Mouse (Mus musculus) heart, embryonic 11.5 days (tissue): ENCODE data around the gene Ttc25. TPM values are rescaled to one million over a fixed set of nuclear protein-coding genes. Genes with fewer than 3 reads are reported as not detected.
"Not testable (repeated sequence)": the region's sequence is repeated elsewhere in the genome, so short reads cannot be mapped to it uniquely, and the experiment has no call there.

Source experiments
- ATAC-seq: fragments of 200-750 bp; cut with Nextera tagmentation; replicated peaks from 2 replicates; pipeline ENCODE4 v1.8.0; 2017; ENCODE audit warnings: moderate library complexity; ENCODE audit not compliant: insufficient number of reproducible peaks, low FRiP score, low TSS enrichment
- H3K27ac ChIP-seq: fragments of 300-500 bp; sonication (generic); 2 replicates; pipeline ENCODE4 v1.5.1; 2014; ENCODE audit warnings: mild to moderate bottlenecking, low read depth, low read length
- H3K27me3 ChIP-seq: fragments of 300-500 bp; sonication (generic); 2 replicates; pipeline ENCODE4 v1.6.1; 2014; ENCODE audit warnings: mild to moderate bottlenecking, low read length, mixed read lengths; ENCODE audit not compliant: control insufficient read depth, insufficient read depth
- H3K36me3 ChIP-seq: fragments of 300-500 bp; sonication (generic); 2 replicates; pipeline ENCODE4 v1.6.1; 2014; ENCODE audit warnings: mild to moderate bottlenecking, low read length, moderate library complexity, mixed read lengths; ENCODE audit not compliant: control insufficient read depth, insufficient read depth
- H3K4me1 ChIP-seq: fragments of 300-500 bp; sonication (generic); 2 replicates; pipeline ENCODE4 v1.6.1; 2014; ENCODE audit warnings: low read length; ENCODE audit not compliant: control insufficient read depth, insufficient read depth
- H3K4me2 ChIP-seq: fragments of 300-500 bp; sonication (generic); 2 replicates; pipeline ENCODE4 v1.6.1; 2014; ENCODE audit warnings: mild to moderate bottlenecking, moderate library complexity
- H3K4me3 ChIP-seq: fragments of 300-500 bp; sonication (generic); 2 replicates; pipeline ENCODE4 v1.5.1; 2014; ENCODE audit warnings: low read depth, low read length
- H3K9ac ChIP-seq: fragments of 300-500 bp; sonication (generic); 2 replicates; pipeline ENCODE4 v1.6.1; 2014; ENCODE audit warnings: mild to moderate bottlenecking, low read depth, low read length, moderate library complexity
- H3K9me3 ChIP-seq: fragments of 300-500 bp; sonication (generic); replicated peaks from 2 replicates; pipeline ENCODE4 v1.6.1; 2016; ENCODE audit warnings: low read length; ENCODE audit not compliant: control insufficient read depth
- WGBS: fragments of 180-500 bp; shearing (Covaris S2); extraction: QIAGEN DNeasy Blood & Tissue Kit; methylation state at CpG from one replicate; pipeline ENCODE4 v1.1.7; 2014; ENCODE audit not compliant: insufficient replicate concordance; 5-methylcytosine and 5-hydroxymethylcytosine counted together
- polyA plus RNA-seq: library from polyadenylated mRNA; unstranded; fragments of >200 nt; fragmentation: Nextera tagmentation; extraction: Ambion mirVana; gene quantifications from 2 replicates; pipeline ENCODE4 v1.2.1, GENCODE M21; 2014

Ttc25 gene
- polyA plus RNA-seq, 1 experiment from 2014 or later: 0.31 TPM

GRCm38 (mm10) chr11:100526052-100526816 is 19.2 kb upstream of the Ttc25 start:
- H3K27me3 ChIP-seq: no peaks in the 10 kb centered on the region
- 27% methylated on average over 15 of the region's 15 CpGs for WGBS
- H3K9ac ChIP-seq: peak overlapping the region; percentile 93
- H3K4me3 ChIP-seq: peak overlapping the region; percentile 89
- peak overlapping the region; percentile 92 for H3K4me2 ChIP-seq
- no peak for ATAC-seq
- no peak overlapping the region for H3K27ac ChIP-seq
- no peaks in the 10 kb centered on the region for H3K9me3 ChIP-seq
- H3K36me3 ChIP-seq: peaks cover 19% of the 10 kb centered on the region
- H3K4me1 ChIP-seq: peaks cover 25% of the 10 kb centered on the region

GRCm38 (mm10) chr11:100527066-100527457 is 18.3 kb upstream of the Ttc25 start:
- H3K9me3 ChIP-seq: no peaks in the 10 kb centered on the region
- peak overlapping the region; percentile 78 for H3K27ac ChIP-seq
- H3K4me3 ChIP-seq: peak overlapping the region; percentile 89
- peak; percentile 20; the same call in 1 of the 2 replicates for ATAC-seq
- peaks cover 25% of the 10 kb centered on the region for H3K4me1 ChIP-seq
- peak overlapping the region; percentile 92 for H3K4me2 ChIP-seq
- H3K27me3 ChIP-seq: no peaks in the 10 kb centered on the region
- peaks cover 13% of the 10 kb centered on the region for H3K36me3 ChIP-seq
- H3K9ac ChIP-seq: peak overlapping the region; percentile 93
- WGBS: under 1% methylated on average over 26 of the region's 26 CpGs

- Histone ChIP-seq H3K4me3 (peak within 1 kb of the TSS; percentile 89), H3K9me3 (no peaks in the 10 kb centered on the region), H3K4me2 (peak within 1 kb of the TSS; percentile 92), H3K4me1 (peaks cover 25% of the 10 kb centered on the region), H3K27ac (peak within 1 kb of the TSS; percentile 78), H3K27me3 (no peaks in the 10 kb centered on the region), H3K9ac (peak within 1 kb of the TSS; percentile 93), H3K36me3 (peaks cover 7% of the 10 kb centered on the region)
- ATAC-seq: peak; percentile 99
- WGBS: under 1% methylated on average over 54 of the region's 54 CpGs
These were observed 17.7 kb upstream of the Ttc25 start, which contains the start of gene Acly for GRCm38 (mm10) chr11:100527458-100528374. TSS of gene Acly (minus strand) at chr11:100528000.

- WGBS: 24% methylated on average over 19 of the region's 19 CpGs
- Histone ChIP-seq H3K9me3 (no peaks in the 10 kb centered on the region), H3K4me3 (peak overlapping the region; percentile 89), H3K9ac (peak overlapping the region; percentile 93), H3K27me3 (no peaks in the 10 kb centered on the region), H3K27ac (peak overlapping the region; percentile 50), H3K4me1 (peaks cover 25% of the 10 kb centered on the region), H3K4me2 (peak overlapping the region; percentile 92), H3K36me3 (no peaks in the 10 kb centered on the region; the same call in 1 of the 2 replicates)
- ATAC-seq: no peak; the same call in 1 of the 2 replicates
These were observed 16.8 kb upstream of the Ttc25 start for GRCm38 (mm10) chr11:100528375-100529165.

DNA sequence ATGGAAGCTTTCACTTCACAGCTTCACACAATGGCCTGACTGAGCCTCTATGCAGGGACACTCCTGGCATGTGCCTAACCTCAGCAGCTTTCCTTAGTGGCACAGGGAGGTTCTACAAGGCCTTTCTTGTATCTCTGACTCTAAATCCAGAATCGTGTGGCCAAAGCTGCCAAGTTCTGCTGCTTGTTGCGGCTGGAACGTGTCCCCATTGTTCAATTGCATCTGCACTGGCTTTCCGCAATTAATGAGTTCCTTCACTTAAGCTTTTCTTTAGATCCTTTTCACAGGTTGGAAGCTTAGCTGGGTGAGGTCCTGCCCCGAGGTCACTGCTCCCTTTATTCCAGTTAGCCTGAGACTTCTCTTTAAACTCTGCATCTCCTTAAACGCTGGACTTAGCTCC is 11.5 kb upstream of the Ttc25 start:
- no peak overlapping the region for H3K9ac ChIP-seq
- no peaks in the 10 kb centered on the region for H3K9me3 ChIP-seq
- H3K4me1 ChIP-seq: no peaks in the 10 kb centered on the region
- ATAC-seq: no peak
- H3K4me2 ChIP-seq: no peak overlapping the region
- 79% methylated on average over 6 of the region's 6 CpGs for WGBS
- H3K27ac ChIP-seq: no peak overlapping the region
- no peak overlapping the region for H3K4me3 ChIP-seq
- no peaks in the 10 kb centered on the region for H3K27me3 ChIP-seq
- no peaks in the 10 kb centered on the region for H3K36me3 ChIP-seq

- ATAC-seq, H3K4me3 ChIP-seq, H3K36me3 ChIP-seq, H3K9ac ChIP-seq, H3K4me2 ChIP-seq, H3K27me3 ChIP-seq, H3K4me1 ChIP-seq, H3K9me3 ChIP-seq, H3K27ac ChIP-seq: not testable (repeated sequence)
- 72% methylated on average over 2 of the region's 2 CpGs for WGBS
These were observed 11.0 kb upstream of the Ttc25 start for GRCm38 (mm10) chr11:100534411-100534810.

- not testable (repeated sequence) for H3K4me2 ChIP-seq, H3K27ac ChIP-seq, H3K27me3 ChIP-seq, H3K4me3 ChIP-seq, H3K9ac ChIP-seq, H3K4me1 ChIP-seq, H3K9me3 ChIP-seq, H3K36me3 ChIP-seq, ATAC-seq
- 79% methylated on average over 6 of the region's 6 CpGs for WGBS
These were observed 10.6 kb upstream of the Ttc25 start for GRCm38 (mm10) chr11:100534821-100535220.

DNA sequence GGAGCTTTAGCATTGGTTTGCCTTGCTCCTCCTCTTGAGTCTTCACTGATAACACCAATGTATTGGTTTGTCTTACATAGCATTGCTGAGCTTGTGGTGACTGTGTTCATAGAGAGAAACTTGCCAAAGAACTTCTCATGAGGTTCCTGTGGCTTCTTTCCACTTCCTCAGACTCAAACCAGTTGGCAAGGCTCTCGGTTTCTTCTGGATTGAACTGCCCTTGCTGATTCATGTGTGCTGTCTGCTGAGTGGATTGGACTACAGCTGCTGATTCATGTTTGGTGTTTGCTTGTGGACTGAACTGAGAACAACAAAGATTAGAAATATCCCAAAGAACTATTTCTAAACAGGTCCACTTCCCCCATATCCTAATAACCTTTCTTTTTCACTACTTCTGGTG is 9.4 kb upstream of the Ttc25 start:
- no peak for ATAC-seq
- Histone ChIP-seq H3K9ac (no peak overlapping the region), H3K27me3 (no peaks in the 10 kb centered on the region), H3K27ac (no peak overlapping the region), H3K4me1 (no peaks in the 10 kb centered on the region), H3K9me3 (no peaks in the 10 kb centered on the region), H3K4me2 (no peak overlapping the region), H3K36me3 (no peaks in the 10 kb centered on the region), H3K4me3 (no peak overlapping the region)
- 76% methylated on average over 1 of the region's 1 CpGs for WGBS
